Mouse (Mus musculus) 3134 (cell line): ENCODE measurements around the gene Hoxc5.

Experiments
- DNase-seq: peaks from one replicate; pipeline ENCODE4 v3.0.0-alpha.2; 2011; ENCODE audit warnings: low spot score; ENCODE audit not compliant: insufficient read length; ENCODE audit errors: extremely low read depth

The Hoxc5 gene

GRCm38 (mm10) chr15:102967312-102967510, at the start of gene Hoxc5:
Hoxc5 (plus strand) TSS chr15:102967443.
- no peak for DNase-seq

- no peak for DNase-seq
Measured at GRCm38 (mm10) chr15:102917972-102918572, 49.2 kb upstream of the Hoxc5 start.

- no peak for DNase-seq
Measured at GRCm38 (mm10) chr15:102918611-102919265, 48.5 kb upstream of the Hoxc5 start.

- DNase-seq, result no peak
Measured at GRCm38 (mm10) chr15:102919336-102920180, 47.7 kb upstream of the Hoxc5 start.

GRCm38 (mm10) chr15:102920619-102921018, 46.6 kb upstream of the Hoxc5 start:
- peak; percentile 94 for DNase-seq

- peak; percentile 76 for DNase-seq
Measured at GRCm38 (mm10) chr15:102921053-102922011, 45.9 kb upstream of the Hoxc5 start, which contains the start of gene Hoxc13. Hoxc13 (plus strand) TSS chr15:102921103.

GRCm38 (mm10) chr15:102922012-102922362, 45.3 kb upstream of the Hoxc5 start:
- DNase-seq, result peak; percentile 70

- DNase-seq, result no peak
Measured at GRCm38 (mm10) chr15:102922636-102923500, 44.4 kb upstream of the Hoxc5 start.

GRCm38 (mm10) chr15:102927032-102927645, 40.1 kb upstream of the Hoxc5 start:
- no peak for DNase-seq

- peak; percentile 43 for DNase-seq
Measured at GRCm38 (mm10) chr15:102931706-102932358, 35.4 kb upstream of the Hoxc5 start.

GRCm38 (mm10) chr15:102934438-102934837, 32.8 kb upstream of the Hoxc5 start:
- no peak for DNase-seq

- DNase-seq, result peak; percentile 77
Measured at GRCm38 (mm10) chr15:102934897-102935296, 32.3 kb upstream of the Hoxc5 start.

- DNase-seq, result no peak
Measured at GRCm38 (mm10) chr15:102936279-102936972, 30.8 kb upstream of the Hoxc5 start, which contains the start of gene Hoxc12. Hoxc12 (plus strand) TSS chr15:102936757.

- no peak for DNase-seq
Measured at GRCm38 (mm10) chr15:102937036-102937666, 30.1 kb upstream of the Hoxc5 start.

- no peak for DNase-seq
Measured at GRCm38 (mm10) chr15:102939256-102940155, 27.7 kb upstream of the Hoxc5 start.

- DNase-seq, result no peak
Measured at GRCm38 (mm10) chr15:102942739-102943467, 24.3 kb upstream of the Hoxc5 start.
